Mouse (Mus musculus) C2C12 (cell line): ENCODE data around the gene Cyth2.

Source experiments
- CEBPB ChIP-seq: IDR thresholded peaks from one replicate; pipeline ENCODE4 v1.6.1; 2011; ENCODE audit warnings: low read depth, mild to moderate bottlenecking, control low read depth, moderate library complexity
- CTCF ChIP-seq: IDR thresholded peaks from one replicate; pipeline ENCODE4 v1.5.1; 2011; ENCODE audit not compliant: control insufficient read depth, insufficient read depth, insufficient read length
- MAX ChIP-seq: IDR thresholded peaks from one replicate; pipeline ENCODE4 v1.6.1; 2011; ENCODE audit warnings: mild to moderate bottlenecking, control low read depth
- MYOD1 ChIP-seq: IDR thresholded peaks from one replicate; pipeline ENCODE4 v1.6.1; 2011; ENCODE audit warnings: low read depth; ENCODE audit not compliant: control insufficient read depth, insufficient read length
- MYOG ChIP-seq: IDR thresholded peaks from one replicate; pipeline ENCODE4 v1.6.1; 2011; ENCODE audit not compliant: control insufficient read depth, insufficient read length; ENCODE audit errors: extremely low read depth
- USF1 ChIP-seq: IDR thresholded peaks from one replicate; pipeline ENCODE4 v1.6.1; 2011; ENCODE audit warnings: low read depth, mild to moderate bottlenecking, control low read depth, moderate library complexity

DNA sequence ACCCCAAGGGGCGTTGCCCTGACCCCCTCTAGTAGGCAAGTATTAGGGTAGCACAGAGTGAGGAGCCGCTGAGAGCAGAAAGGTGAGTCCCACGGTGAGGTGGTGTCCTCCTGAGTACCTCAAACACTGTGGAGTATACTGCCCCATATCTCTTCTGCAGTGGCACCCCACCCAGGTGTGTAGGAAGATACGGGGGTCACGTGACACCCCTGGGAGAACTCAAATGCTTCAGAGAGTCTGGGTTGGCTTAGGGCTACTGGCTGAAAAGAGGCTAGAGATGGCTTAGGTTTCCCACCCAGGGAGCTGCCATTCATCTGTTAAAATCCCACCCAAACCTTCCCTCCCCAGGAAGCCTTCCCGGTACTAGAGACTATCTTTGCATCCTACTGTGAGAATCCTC is 17.4 kb downstream of the Cyth2 start:
- TF ChIP-seq USF1 (no peak), CTCF (no peak), CEBPB (no peak), MYOG (no peak), MYOD1 (no peak), MAX (no peak)
